Comparison of ENCODE assay signal across 8 mouse cellular contexts in genomic region chr3:41565410-41565823, GRCm38 (mm10). TPM values are rescaled to one million over a fixed set of nuclear protein-coding genes. Genes with fewer than 3 reads are reported as not detected.
DNase-seq lines count a peak whose midpoint lies in the region; ATAC-seq and TF ChIP-seq lines count a peak whose summit lies in the region.

No protein-coding gene starts in this region.

- peak; percentile 59 for DNase-seq in R1 (ENCODE audit: low read depth, low spot score)
- peak; percentile 73 to 79 for DNase-seq in cerebellum, postnatal 36 days
- peak; percentile 88 for DNase-seq in gastrocnemius, adult 18-20 months (ENCODE audit: low spot score)
- DNase-seq in left cerebral cortex, adult 2 months (ENCODE audit: extremely low spot score in 1 of 2, low spot score in 2 of 2), result peak; percentile 89
- DNase-seq in right cerebral cortex, adult 18-20 months, result peak; percentile 93
- DNase-seq in urinary bladder, adult 2 months (ENCODE audit: low spot score), result peak; percentile 78

- H3K79me2 ChIP-seq in macrophage (ENCODE audit: inconsistent target), result peaks cover 44% of the 10 kb centered on the region

- peak overlapping the region; percentile 92 for H3K4me2 ChIP-seq in hindbrain, embryonic 16.5 days (ENCODE audit: low read length)

- TF ChIP-seq CTCF in left cerebral cortex, adult 2 months (IDR thresholded peaks at IDR 0.05), result no peak; the same call in 1 of the 2 replicates

- under 1% methylated on average over 20 of the region's 61 CpGs for WGBS in hindbrain, embryonic 16.5 days
- 1% methylated on average over 50 of the region's 61 CpGs for whole genome bisulfite sequencing in macrophage (ENCODE audit: missing documents)

- no peaks in the 10 kb centered on the region for H3K27me3 ChIP-seq in hindbrain, embryonic 16.5 days (replicated peaks; ENCODE audit: control insufficient read depth, insufficient read depth, low read length)

- H3K4me3 ChIP-seq in hindbrain, embryonic 16.5 days (ENCODE audit: low read length), result peak overlapping the region; percentile 80
- H3K4me3 ChIP-seq in left cerebral cortex, adult 2 months, result peak overlapping the region; percentile 73
- H3K4me3 ChIP-seq in macrophage (ENCODE audit: inconsistent target), result peak overlapping the region; percentile 39; the same call in 1 of the 2 replicates

- H3K9me3 ChIP-seq in hindbrain, embryonic 16.5 days (ENCODE audit: control insufficient read depth, low read length), result no peaks in the 10 kb centered on the region

- H3K4me1 ChIP-seq in hindbrain, embryonic 16.5 days (ENCODE audit: control insufficient read depth, insufficient read depth, low read depth, low read length), result peaks cover 3% of the 10 kb centered on the region

- H3K27ac ChIP-seq in hindbrain, embryonic 16.5 days (ENCODE audit: low read depth, low read length), result peak overlapping the region; percentile 96
- peak overlapping the region; percentile 86 for H3K27ac ChIP-seq in left cerebral cortex, adult 2 months
- H3K27ac ChIP-seq in macrophage, result no peak overlapping the region

- intact Hi-C loops in left cerebral cortex, adult 2 months (cut with DNase I), result loop anchor here (1.0 to 2.0 kb wide), 5 partner anchors 25 to 616 kb away; partner anchors contain the start of genes Larp1b and Pgrmc2

- peak; percentile 79 for ATAC-seq in hindbrain, embryonic 16.5 days

- H3K9ac ChIP-seq in hindbrain, embryonic 16.5 days (ENCODE audit: low read depth, low read length), result peak overlapping the region; percentile 95

- no peaks in the 10 kb centered on the region for H3K36me3 ChIP-seq in hindbrain, embryonic 16.5 days (ENCODE audit: control insufficient read depth, insufficient read depth, low read length)
- no peaks in the 10 kb centered on the region for H3K36me3 ChIP-seq in macrophage (ENCODE audit: inconsistent target)

RNA-seq across cellular contexts. Expression of gene Jade1, which starts 9.9 kb away (rescaled TPM):
- total RNA-seq in gastrocnemius, adult 18-20 months (2021), result 10 to 100 TPM; 17.7 to 19.4 TPM
- 12.7 TPM in 2 replicates for polyA plus RNA-seq in hindbrain, embryonic 16.5 days (2015; fragmentation: Nextera tagmentation; extraction: Ambion mirVana)
- 10 to 100 TPM; 40.5 to 44.7 TPM for total RNA-seq in left cerebral cortex, adult 2 months (2021)
- total RNA-seq in macrophage (2018; cell fraction: chromatin; rRNA removed), result 10 to 100 TPM in 12 of 26 experiments, 1 to 10 TPM in 14; 1.3 to 27.7 (median 7.8) TPM
- total RNA-seq in macrophage (2018; cell fraction: cytosol; rRNA removed), result 10 to 100 TPM in 9 of 26 experiments, 1 to 10 TPM in 17; 2.3 to 13.6 (median 7.3) TPM
- total RNA-seq in macrophage (2018; cell fraction: nucleus; rRNA removed), result 10 to 100 TPM in 11 of 26 experiments, 1 to 10 TPM in 15; 2.1 to 25.1 (median 8.7) TPM
- polyA plus RNA-seq in macrophage (2018), result 5.6 to 9.3 TPM (median 5.6 TPM) in 3 replicates
- polyA plus RNA-seq in urinary bladder, adult 2 months (2012; rRNA removed), result 17.1 and 19.3 TPM in 2 replicates
